Mouse (Mus musculus): ENCODE data around the gene Tmem178b.

- TF ChIP-seq MAFK (IDR thresholded peaks at IDR 0.05; ENCODE audit: insufficient read depth, low read depth, low read length) = no peak
- no peak for TF ChIP-seq ZC3H11A (IDR thresholded peaks at IDR 0.05; ENCODE audit: borderline replicate concordance, low read depth, low read length)
- no peak for TF ChIP-seq ZNF384 (IDR thresholded peaks at IDR 0.05; ENCODE audit: low read depth, low read length)
These were observed 228.7 kb downstream of the Tmem178b start for GRCm38 (mm10) chr6:40101785-40102184.

All from ES-E14 (cell line).